Mouse (Mus musculus): ENCODE data around the gene Lrp1.

Lrp1 gene

DNA sequence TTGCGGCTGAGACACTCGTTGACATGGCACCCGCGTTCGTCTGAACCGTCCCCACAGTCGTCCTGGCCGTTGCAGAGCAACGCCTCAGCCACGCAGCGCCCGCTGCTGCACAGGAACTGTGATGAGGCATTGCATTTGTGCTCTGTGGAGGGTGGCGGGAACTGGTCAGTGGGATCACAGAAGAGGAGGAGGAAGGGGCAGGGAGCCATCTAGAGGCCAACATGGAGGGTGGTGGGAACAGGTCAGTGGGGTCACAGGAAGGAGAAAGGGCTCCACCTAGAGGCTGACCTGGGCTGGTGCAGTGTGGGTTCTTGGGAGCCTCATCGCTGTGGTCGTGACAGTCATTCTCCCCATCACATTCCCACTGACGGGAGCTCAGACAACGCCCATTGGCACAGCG is 65.2 kb downstream of the Lrp1 start:
- peak; percentile 71 for DNase-seq (ENCODE audit: low spot score)

- DNase-seq (ENCODE audit: low spot score): no peak
Measured at GRCm38 (mm10) chr10:127549892-127550291, 71.1 kb downstream of the Lrp1 start.

GRCm38 (mm10) chr10:127548236-127548635 is 72.7 kb downstream of the Lrp1 start:
- DNase-seq (ENCODE audit: low spot score): no peak

GRCm38 (mm10) chr10:127546505-127546904 is 74.4 kb downstream of the Lrp1 start:
- no peak for DNase-seq (ENCODE audit: low spot score)

DNA sequence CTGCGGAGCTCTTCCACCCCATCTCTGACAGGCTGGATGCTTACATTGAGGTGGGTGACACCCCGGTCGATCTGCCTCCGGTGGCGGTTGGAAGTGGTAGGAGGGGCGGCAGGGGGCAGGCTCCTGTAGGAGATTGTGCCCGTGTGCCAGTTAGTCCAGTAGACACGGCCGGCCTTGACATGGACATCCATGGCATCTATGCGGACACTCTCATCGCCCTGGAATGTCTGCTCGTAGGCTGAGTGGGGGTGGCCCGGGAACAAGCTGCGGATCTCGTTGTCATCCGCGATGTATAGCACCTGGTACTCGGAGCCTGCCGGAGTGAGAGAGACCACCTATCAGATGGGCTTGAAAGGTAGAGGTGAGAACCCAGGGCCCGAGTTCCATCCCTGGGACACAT is 76.6 kb downstream of the Lrp1 start:
- DNase-seq (ENCODE audit: low spot score): no peak

DNA sequence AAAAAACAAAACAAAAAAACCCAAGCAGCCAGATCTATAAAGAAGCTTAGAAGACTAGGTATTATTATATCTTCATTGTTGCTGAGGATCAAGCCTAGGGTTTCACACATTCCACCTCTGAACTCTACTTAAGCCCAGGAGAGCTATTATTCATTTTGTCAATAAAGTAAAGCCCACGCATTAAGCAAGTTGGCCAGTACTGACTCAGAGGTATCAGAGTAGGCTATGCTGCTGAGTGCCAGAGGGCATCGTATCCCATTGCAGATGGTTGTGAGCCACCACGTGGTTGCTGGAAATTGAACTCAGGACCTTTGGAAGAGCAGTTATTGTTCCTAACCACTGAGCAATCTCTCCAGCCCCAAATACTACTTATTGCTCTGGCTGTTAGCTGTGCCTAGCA is 77.0 kb downstream of the Lrp1 start:
- no peak for DNase-seq (ENCODE audit: low spot score)

- no peak for DNase-seq (ENCODE audit: low spot score)
Measured at GRCm38 (mm10) chr10:127542720-127543119, 78.2 kb downstream of the Lrp1 start.

DNA sequence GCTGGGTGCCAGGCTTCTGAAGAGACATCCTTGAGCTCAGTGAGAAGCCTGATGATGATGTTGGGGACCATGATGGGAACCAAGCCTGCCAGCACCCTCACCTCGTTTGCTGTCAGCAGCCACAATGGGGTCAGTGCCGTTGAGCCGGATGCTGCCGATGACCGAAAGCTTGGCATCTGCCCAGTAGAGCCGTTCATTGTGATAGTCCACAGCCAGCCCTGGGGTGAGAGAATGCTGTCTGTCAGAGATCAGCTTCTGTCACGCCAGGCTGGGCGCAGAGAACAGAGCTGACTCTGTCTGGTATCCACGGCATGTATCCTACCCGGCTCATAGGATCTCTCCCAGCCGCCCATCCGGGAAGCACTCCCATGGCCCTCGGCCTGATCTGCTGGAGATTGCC is 78.9 kb downstream of the Lrp1 start:
- no peak for DNase-seq (ENCODE audit: low spot score)

DNA sequence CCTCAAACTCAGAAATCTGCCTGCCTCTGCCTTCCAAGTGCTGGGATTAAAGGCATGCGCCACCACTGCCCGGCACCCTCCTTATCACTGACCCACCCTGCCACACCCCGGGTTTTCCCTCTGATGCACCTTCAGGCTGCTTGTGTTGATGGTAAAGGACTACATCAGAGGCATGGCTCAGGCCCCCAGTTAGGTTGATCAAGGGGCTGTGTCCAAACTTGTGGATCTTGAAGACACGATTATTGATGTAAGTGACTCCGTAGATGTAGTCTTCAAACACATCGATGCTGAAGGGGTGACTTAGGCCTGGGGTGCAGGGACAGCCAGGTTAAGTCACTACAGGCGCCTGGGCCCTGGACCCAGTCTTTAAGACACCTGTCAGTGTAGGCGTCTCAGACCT is 79.4 kb downstream of the Lrp1 start:
- DNase-seq (ENCODE audit: low spot score): no peak

- peak; percentile 88 for DNase-seq (ENCODE audit: low spot score)
Measured at GRCm38 (mm10) chr10:127537854-127538583, 82.9 kb downstream of the Lrp1 start.

DNA sequence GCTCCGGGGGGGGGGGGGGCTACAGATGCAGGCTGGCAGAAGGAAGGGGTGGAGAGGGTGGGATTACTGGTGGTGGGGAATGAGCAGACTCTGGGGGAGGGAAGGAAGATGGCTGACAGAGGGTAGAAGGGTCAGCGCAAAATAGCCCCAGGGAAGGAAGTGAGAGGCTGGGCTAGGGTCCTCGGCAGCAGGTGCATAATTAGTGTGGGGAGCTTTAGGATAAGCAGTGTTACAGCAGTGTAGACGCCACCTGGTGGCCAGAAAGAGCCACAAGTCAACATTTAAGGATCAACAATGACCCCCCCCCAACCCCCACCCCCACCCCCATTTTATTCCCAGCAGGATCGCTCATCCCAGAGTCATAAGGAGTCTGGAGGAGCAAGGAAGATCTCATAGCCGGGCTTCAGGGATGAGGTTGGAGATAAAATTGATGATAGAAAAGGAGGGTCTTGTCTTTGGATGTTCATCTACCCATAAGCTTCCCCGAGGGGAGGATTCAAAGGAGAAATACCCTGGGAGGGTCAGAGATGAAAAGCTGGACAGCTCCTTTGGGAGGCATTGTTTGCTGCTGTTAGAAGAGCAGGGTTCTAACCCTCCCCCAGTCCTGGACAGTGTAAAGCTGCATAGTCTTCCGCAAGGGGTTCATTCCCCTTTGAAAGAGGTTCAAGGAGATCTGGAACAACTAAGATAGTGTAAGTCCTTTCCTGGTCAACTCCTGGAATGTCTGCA is 84.2 kb downstream of the Lrp1 start:
- DNase-seq (ENCODE audit: low spot score): peak; percentile 74

DNA sequence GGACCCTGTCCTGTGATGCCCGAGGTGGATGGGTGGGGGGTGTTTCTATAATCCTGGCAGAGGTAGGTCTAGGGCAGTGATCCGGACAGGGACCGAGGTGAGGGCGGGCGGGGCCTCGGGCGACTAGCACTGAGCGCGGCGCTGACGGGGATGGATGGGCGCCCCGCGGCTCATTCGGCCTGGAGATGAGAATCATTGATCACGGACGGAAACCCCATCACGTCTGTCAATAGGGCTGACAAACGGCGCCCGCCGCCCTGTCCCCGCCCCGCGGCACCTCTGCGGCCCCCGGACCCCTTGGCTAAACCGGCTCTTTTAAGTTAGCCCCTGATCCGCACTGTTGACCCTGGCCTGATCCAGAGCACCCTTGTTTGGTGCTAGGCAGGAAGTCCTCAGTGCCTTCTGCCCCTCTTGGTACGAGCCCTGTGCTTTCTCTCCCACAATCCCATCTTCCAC is 86.0 kb downstream of the Lrp1 start:
- peak; percentile 39 for DNase-seq (ENCODE audit: low spot score)

DNA sequence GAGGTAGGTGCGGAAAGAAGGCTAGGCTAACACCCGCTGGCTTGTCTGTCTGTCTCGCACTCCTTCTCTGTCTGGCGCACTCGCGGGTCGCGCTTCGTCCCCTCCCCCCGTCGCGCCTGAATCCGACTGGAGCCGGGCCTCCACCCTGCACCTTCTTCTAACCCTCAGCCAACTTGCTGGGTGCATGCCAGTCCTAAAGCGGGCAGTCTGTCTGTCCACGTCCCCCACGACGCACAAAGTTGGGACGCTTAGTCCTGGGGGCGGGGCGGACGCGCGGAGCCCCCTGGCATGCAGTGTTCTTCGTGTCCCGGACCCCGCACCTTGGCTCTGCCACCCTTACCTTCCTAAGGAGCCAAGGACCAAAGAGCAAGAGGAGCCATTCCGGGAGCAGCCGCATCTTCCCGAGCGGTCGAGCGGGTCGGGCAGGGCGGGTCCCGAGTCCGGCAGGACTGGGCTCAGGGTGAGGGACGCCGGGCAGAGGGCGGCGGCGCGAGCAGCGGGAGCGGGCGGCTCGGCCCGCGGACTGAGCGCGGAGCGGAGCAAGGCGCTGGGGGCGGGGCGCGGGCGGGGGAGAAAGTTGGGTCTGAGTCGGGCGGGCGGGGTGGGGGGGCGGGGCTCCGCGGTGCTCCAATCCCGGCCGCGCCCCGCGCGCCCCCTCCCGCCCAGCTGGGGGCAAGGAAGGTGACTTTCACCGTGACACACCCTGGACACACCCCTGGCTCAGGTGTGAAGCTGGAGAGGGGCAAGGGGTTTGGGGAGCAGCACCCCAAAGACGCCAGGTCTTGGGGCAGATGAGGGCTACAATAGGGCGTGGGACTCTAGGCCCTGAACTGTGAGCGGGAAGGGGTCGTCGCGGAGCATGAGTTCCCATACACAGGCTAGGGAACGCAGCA is 86.7 kb downstream of the Lrp1 start, which contains the start of gene Nxph4:
Gene Nxph4 (minus strand): TSS at position 524 of the 893 bp plus-strand sequence.
- DNase-seq (ENCODE audit: low spot score): peak; percentile 24

GRCm38 (mm10) chr10:127531548-127531947 is 89.4 kb downstream of the Lrp1 start:
- DNase-seq (ENCODE audit: low spot score): peak; percentile 11

DNA sequence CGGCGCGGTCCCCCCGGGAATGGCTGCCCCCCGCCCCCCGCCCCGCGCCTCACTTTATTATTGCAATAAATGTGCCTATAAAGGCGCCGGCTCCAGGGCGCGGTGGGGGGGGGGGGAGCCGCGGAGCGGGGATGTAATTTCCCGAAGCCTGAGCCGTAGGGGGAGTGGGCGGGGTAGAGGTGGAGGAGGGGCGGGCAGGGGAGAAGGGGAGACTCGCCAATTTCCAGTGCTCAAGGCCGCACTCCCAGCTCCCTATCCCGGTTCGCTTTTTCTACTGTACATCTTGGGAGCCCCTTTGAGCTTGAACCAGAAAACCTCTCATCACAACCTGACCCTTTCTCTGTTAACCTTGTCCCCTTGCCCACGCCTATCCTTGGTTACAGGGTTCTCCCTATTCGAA is 90.0 kb downstream of the Lrp1 start:
- DNase-seq (ENCODE audit: low spot score): peak; percentile 23

DNA sequence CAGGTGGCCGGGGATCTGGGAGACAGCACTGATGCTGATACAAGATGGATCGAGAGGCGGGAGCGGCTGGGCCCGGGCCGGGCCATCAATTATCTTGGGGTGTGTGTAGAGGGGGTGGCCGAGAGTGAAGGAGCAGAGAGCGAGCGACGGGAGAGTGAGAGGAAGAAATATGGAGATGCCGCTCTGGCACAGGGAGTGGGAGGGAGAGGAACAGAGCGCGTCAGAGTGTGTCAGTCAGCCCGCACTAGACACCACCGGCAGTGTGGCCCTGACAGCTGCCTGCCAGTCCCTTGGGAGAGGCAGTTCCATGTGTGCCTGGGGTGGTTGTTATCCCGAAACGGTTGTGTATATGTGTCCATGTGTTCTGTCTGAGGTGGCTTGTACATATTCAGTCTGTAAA is 93.5 kb downstream of the Lrp1 start:
- peak; percentile 42 for DNase-seq (ENCODE audit: low spot score)

DNA sequence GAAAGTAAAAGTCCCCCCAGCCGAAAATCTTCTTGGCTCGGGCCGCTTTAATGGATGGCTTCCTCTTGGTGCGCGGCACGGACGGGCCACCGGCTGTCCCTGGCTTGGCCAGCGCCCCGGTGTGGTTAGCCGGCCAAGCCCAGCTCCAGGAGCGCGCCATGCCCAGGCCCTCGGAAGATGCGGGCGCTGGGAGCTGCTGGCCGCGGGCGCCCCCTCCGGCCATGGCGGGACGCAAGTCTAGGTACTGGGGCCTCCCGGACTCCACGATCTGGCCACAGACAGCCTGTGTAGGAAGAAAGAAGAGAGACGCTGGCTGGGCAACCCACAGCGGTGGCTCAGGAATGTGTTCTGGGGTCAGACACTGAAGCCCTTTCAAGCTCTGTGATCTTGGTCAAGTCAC is 94.3 kb downstream of the Lrp1 start:
- DNase-seq (ENCODE audit: low spot score): peak; percentile 77

DNA sequence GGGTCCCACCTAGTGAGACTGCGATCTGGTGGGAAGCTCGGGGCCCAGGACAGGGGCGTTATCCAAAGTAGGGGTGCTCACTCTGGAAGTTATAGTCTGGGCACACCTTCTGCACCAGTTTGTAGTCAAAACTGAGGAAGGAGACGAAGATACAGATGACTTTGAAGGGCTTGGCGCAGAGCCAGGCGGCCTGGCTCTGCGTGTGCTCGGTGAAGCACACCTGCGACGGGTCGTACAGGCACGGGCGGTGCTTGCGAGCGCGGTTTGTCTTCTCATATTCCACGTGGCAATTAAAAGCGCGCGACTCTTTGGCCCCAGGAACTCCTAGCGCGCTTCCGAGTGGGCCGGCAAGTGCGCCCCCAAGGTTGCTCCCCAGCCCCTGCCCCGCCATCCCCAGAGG is 94.9 kb downstream of the Lrp1 start:
- DNase-seq (ENCODE audit: low spot score): peak; percentile 10

- DNase-seq (ENCODE audit: low spot score): peak; percentile 22
Measured at GRCm38 (mm10) chr10:127524646-127525255, 96.2 kb downstream of the Lrp1 start.

DNA sequence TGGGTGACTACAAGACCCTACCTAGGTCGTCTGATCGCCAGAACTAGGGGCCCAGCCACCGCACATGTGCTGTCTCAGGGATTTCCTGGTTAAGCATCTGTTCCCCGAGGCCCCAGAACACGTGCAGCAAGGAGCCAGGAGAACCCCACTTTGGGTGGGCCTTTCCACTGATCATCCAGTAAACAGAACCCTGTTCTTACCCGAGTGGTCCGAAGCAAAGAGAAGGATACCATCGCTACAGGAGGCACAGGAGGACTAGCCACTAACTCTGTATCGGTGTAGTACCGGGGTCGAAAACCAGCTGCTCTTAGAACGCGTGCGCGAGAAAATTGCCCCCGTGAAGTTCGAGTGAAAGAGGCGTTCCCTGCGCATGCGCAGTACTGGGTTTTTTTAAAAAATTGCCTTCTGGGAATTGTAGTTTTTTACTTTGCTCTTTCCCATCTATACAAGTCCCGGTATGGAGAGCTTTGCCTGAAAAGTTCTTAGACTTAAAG is 98.8 kb downstream of the Lrp1 start, which contains the start of gene Shmt2:
Gene Shmt2 (minus strand): TSS at position 357 of the 494 bp plus-strand sequence.
- DNase-seq (ENCODE audit: low spot score): peak; percentile 99

GRCm38 (mm10) chr10:127521611-127522080 is 99.3 kb downstream of the Lrp1 start:
- DNase-seq (ENCODE audit: low spot score): peak; percentile 7
